Comparison of ENCODE assay signal across 16 mouse cellular contexts in the genomic region with DNA sequence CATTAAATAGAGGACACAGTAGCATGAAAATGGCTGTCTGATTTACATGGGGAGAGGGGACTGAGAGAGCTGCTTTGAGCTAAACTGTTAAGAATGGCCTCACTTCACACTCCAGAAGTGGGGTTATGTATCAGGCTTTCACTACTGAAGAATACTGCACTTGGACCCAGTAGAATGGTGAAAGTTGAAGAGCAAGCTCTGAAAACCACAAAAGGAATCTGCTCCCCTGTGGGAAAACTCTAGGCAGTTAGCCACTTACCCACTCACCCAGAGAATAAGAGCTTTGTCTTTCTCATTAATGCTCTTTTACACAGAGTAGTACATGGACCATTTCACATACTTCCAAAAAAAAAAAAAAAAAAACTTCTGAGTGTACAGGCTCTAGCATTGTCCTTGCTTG.
DNase-seq lines count a peak whose midpoint lies in the region; ATAC-seq lines count a peak whose summit lies in the region.
"Had no signal": no experiment of that assay in that cellular context is flagged by ENCODE, and none has a peak within 500 bp of the region (broad histone marks: within the 10 kb centered on the region; RNA-seq: fewer than 3 reads in every experiment).

No protein-coding gene starts in this region.

- 0 out of 2 replicates have a peak, but pooled peaks have one; percentile 56 for ATAC-seq in embryonic facial prominence, embryonic 11.5 days (replicated peaks; ENCODE audit: insufficient number of reproducible peaks, low FRiP score, low TSS enrichment, low read depth)
- peak; percentile 39 for ATAC-seq in lung, embryonic 15.5 days (ENCODE audit: borderline replicate concordance, extremely low read depth, low FRiP score, low TSS enrichment)
- ATAC-seq in forebrain, embryonic 15.5 days (replicated peaks): peak; percentile 79
- ATAC-seq in neural tube, embryonic 13.5 days (ENCODE audit: low read depth): peak; percentile 78

- H3K27ac ChIP-seq in embryonic facial prominence, embryonic 11.5 days (replicated peaks; ENCODE audit: low read depth, low read length): no peak overlapping the region
- no peak overlapping the region for H3K27ac ChIP-seq in embryonic facial prominence, embryonic 10.5 days (replicated peaks)
- no peak overlapping the region for H3K27ac ChIP-seq in lung, embryonic 15.5 days
- peak overlapping the region; percentile 13; the same call in 1 of the 2 replicates for H3K27ac ChIP-seq in forebrain, embryonic 15.5 days (replicated peaks)
- H3K27ac ChIP-seq in neural tube, embryonic 13.5 days (replicated peaks): 0 out of 2 replicates have a peak overlapping the region, but pooled peaks have one; percentile 49
- H3K27ac ChIP-seq: gastrocnemius, adult 2 months; limb, embryonic 15.5 days; stomach, postnatal 0 days had no signal

- peak; percentile 17 for DNase-seq in embryonic facial prominence, embryonic 11.5 days (ENCODE audit: low spot score)
- no peak for DNase-seq in embryonic facial prominence, embryonic 10.5 days (ENCODE audit: low spot score)
- no peak for DNase-seq in lung, postnatal 4 days
- DNase-seq in natural killer cell, adult 2 months (ENCODE audit: low spot score in 2 of 2): no peak
- DNase-seq in frontal cortex, postnatal 36 days (ENCODE audit: low spot score in 2 of 2): no peak
- DNase-seq: cerebellum, adult 2 months; gastrocnemius, adult 2 months; layer of hippocampus, adult 9-11 months; lung, postnatal 10 days had no signal

- no peaks in the 10 kb centered on the region; the same call in 1 of the 2 replicates for H3K36me3 ChIP-seq in embryonic facial prominence, embryonic 11.5 days (replicated peaks; ENCODE audit: control insufficient read depth, insufficient read depth, low read depth, low read length)
- H3K36me3 ChIP-seq in embryonic facial prominence, embryonic 10.5 days (replicated peaks): peaks cover 72% of the 10 kb centered on the region
- no peaks in the 10 kb centered on the region for H3K36me3 ChIP-seq in lung, embryonic 15.5 days
- H3K36me3 ChIP-seq in forebrain, embryonic 15.5 days: peaks cover 14% of the 10 kb centered on the region
- peaks cover 25% of the 10 kb centered on the region for H3K36me3 ChIP-seq in neural tube, embryonic 13.5 days

- no peaks in the 10 kb centered on the region for H3K27me3 ChIP-seq in embryonic facial prominence, embryonic 11.5 days (ENCODE audit: control insufficient read depth, insufficient read depth, low read length)
- H3K27me3 ChIP-seq in embryonic facial prominence, embryonic 10.5 days (replicated peaks; ENCODE audit: low read depth, poor library complexity, severe bottlenecking): no peaks in the 10 kb centered on the region
- no peaks in the 10 kb centered on the region for H3K27me3 ChIP-seq in lung, embryonic 15.5 days
- H3K27me3 ChIP-seq in forebrain, embryonic 15.5 days: no peaks in the 10 kb centered on the region
- H3K27me3 ChIP-seq in neural tube, embryonic 13.5 days: no peaks in the 10 kb centered on the region
- H3K27me3 ChIP-seq: limb, embryonic 15.5 days had no signal

- H3K9ac ChIP-seq in embryonic facial prominence, embryonic 11.5 days (replicated peaks; ENCODE audit: low read length): no peak overlapping the region
- H3K9ac ChIP-seq in lung, embryonic 15.5 days: no peak overlapping the region
- no peak overlapping the region for H3K9ac ChIP-seq in forebrain, embryonic 15.5 days (replicated peaks)
- H3K9ac ChIP-seq in neural tube, embryonic 13.5 days: no peak overlapping the region
- H3K9ac ChIP-seq: limb, embryonic 15.5 days had no signal

- H3K4me3 ChIP-seq in embryonic facial prominence, embryonic 11.5 days (ENCODE audit: low read depth, low read length): no peak overlapping the region
- H3K4me3 ChIP-seq in embryonic facial prominence, embryonic 10.5 days: no peak overlapping the region
- H3K4me3 ChIP-seq in lung, embryonic 15.5 days: no peak overlapping the region
- no peak overlapping the region for H3K4me3 ChIP-seq in forebrain, embryonic 15.5 days
- no peak overlapping the region for H3K4me3 ChIP-seq in neural tube, embryonic 13.5 days
- H3K4me3 ChIP-seq: gastrocnemius, adult 2 months; limb, embryonic 15.5 days; myocyte had no signal

- no peak overlapping the region for H3K4me2 ChIP-seq in embryonic facial prominence, embryonic 11.5 days (ENCODE audit: low read depth, low read length)
- no peak overlapping the region for H3K4me2 ChIP-seq in lung, embryonic 15.5 days
- no peak overlapping the region for H3K4me2 ChIP-seq in forebrain, embryonic 15.5 days (replicated peaks)
- no peak overlapping the region for H3K4me2 ChIP-seq in neural tube, embryonic 13.5 days
- H3K4me2 ChIP-seq: heart, embryonic 11.5 days; limb, embryonic 15.5 days had no signal

- no peaks in the 10 kb centered on the region for H3K9me3 ChIP-seq in embryonic facial prominence, embryonic 11.5 days (replicated peaks; ENCODE audit: control insufficient read depth, low read length)
- H3K9me3 ChIP-seq in embryonic facial prominence, embryonic 10.5 days: peaks cover 4% of the 10 kb centered on the region
- H3K9me3 ChIP-seq in lung, embryonic 15.5 days: no peaks in the 10 kb centered on the region
- H3K9me3 ChIP-seq in forebrain, embryonic 15.5 days: no peaks in the 10 kb centered on the region
- no peaks in the 10 kb centered on the region for H3K9me3 ChIP-seq in neural tube, embryonic 13.5 days
- H3K9me3 ChIP-seq: limb, embryonic 15.5 days had no signal

- H3K4me1 ChIP-seq in embryonic facial prominence, embryonic 11.5 days (ENCODE audit: control insufficient read depth, insufficient read depth, low read length): no peaks in the 10 kb centered on the region
- no peaks in the 10 kb centered on the region for H3K4me1 ChIP-seq in embryonic facial prominence, embryonic 10.5 days
- H3K4me1 ChIP-seq in lung, embryonic 15.5 days: no peaks in the 10 kb centered on the region
- H3K4me1 ChIP-seq in forebrain, embryonic 15.5 days: 0 out of 2 replicates have a peak, but pooled peaks cover 3% of the 10 kb centered on the region
- H3K4me1 ChIP-seq in neural tube, embryonic 13.5 days (replicated peaks): 0 out of 2 replicates have a peak, but pooled peaks cover 3% of the 10 kb centered on the region
- H3K4me1 ChIP-seq: limb, embryonic 15.5 days had no signal

Comparison
In these comparisons a context has a peak if more than half of its experiments do, and no peak if none do; other contexts are left out.
1. H3K27ac ChIP-seq: peak in forebrain, embryonic 15.5 days (single experiment) and neural tube, embryonic 13.5 days (single experiment); none in embryonic facial prominence, embryonic 11.5 days (single experiment), embryonic facial prominence, embryonic 10.5 days (single experiment) and lung, embryonic 15.5 days (single experiment).
2. Peak in every context shown above with its lines, with median percentiles within 50 percentile points of each other: ATAC-seq.